Mouse (Mus musculus): ENCODE measurements at regions not wholly inside any gene's neighbourhood (a gene's known extent, or its start where the extent isn't known, plus 50 kb on each side); places are given as distances from the start of the nearest gene placed in this dataset.

GRCm38 (mm10) chr1:52342127-52342526, 109.1 kb upstream of the Gls start:
- Histone ChIP-seq H3K4me1 (replicated peaks; ENCODE audit: control insufficient read depth, insufficient read depth) (no peaks in the 10 kb centered on the region), H3K9ac (ENCODE audit: low read length) (no peak overlapping the region), H3K4me2 (replicated peaks; ENCODE audit: low read depth) (no peak overlapping the region), H3K36me3 (ENCODE audit: control insufficient read depth, insufficient read depth, low read length) (no peaks in the 10 kb centered on the region), H3K9me3 (ENCODE audit: control insufficient read depth, low read length) (no peaks in the 10 kb centered on the region), H3K27ac (replicated peaks) (no peak overlapping the region), H3K27me3 (ENCODE audit: control insufficient read depth, insufficient read depth, low read length) (no peaks in the 10 kb centered on the region), H3K4me3 (ENCODE audit: low read depth, low read length) (no peak overlapping the region)
- ATAC-seq (ENCODE audit: low FRiP score, low TSS enrichment), result no peak
- DNase-seq (ENCODE audit: low spot score), result no peak
- 81% methylated on average over 2 of the region's 2 CpGs for WGBS
- TF ChIP-seq CTCF (IDR thresholded peaks at IDR 0.05; ENCODE audit: low read depth), result no peak
- no peak for TF ChIP-seq EP300 (optimal IDR thresholded peaks at IDR 0.05)

- no peaks in the 10 kb centered on the region for H3K27me3 ChIP-seq (ENCODE audit: control insufficient read depth, insufficient read depth, low read length)
- H3K4me1 ChIP-seq (replicated peaks; ENCODE audit: control insufficient read depth, insufficient read depth), result no peaks in the 10 kb centered on the region
- H3K9ac ChIP-seq (ENCODE audit: low read length), result no peak overlapping the region
- no peak overlapping the region for H3K4me3 ChIP-seq (ENCODE audit: low read depth, low read length)
- H3K9me3 ChIP-seq (ENCODE audit: control insufficient read depth, low read length), result no peaks in the 10 kb centered on the region
- TF ChIP-seq EP300 (optimal IDR thresholded peaks at IDR 0.05), result no peak
- TF ChIP-seq CTCF (IDR thresholded peaks at IDR 0.05; ENCODE audit: low read depth), result no peak
- no peak overlapping the region for H3K27ac ChIP-seq (replicated peaks)
- no peaks in the 10 kb centered on the region for H3K36me3 ChIP-seq (ENCODE audit: control insufficient read depth, insufficient read depth, low read length)
- DNase-seq (ENCODE audit: low spot score), result no peak
- no peak for ATAC-seq (ENCODE audit: low FRiP score, low TSS enrichment)
- WGBS, result 64% methylated on average over 3 of the region's 3 CpGs
- H3K4me2 ChIP-seq (replicated peaks; ENCODE audit: low read depth), result no peak overlapping the region
Observed at GRCm38 (mm10) chr1:52338704-52339103, 105.7 kb upstream of the Gls start.

- no peak for ATAC-seq (ENCODE audit: low FRiP score, low TSS enrichment)
- WGBS, result 77% methylated on average over 6 of the region's 6 CpGs
- Histone ChIP-seq H3K4me2 (replicated peaks; ENCODE audit: low read depth) (no peak overlapping the region), H3K9ac (ENCODE audit: low read length) (no peak overlapping the region), H3K4me3 (ENCODE audit: low read depth, low read length) (no peak overlapping the region), H3K27me3 (ENCODE audit: control insufficient read depth, insufficient read depth, low read length) (no peaks in the 10 kb centered on the region), H3K4me1 (replicated peaks; ENCODE audit: control insufficient read depth, insufficient read depth) (no peaks in the 10 kb centered on the region), H3K9me3 (ENCODE audit: control insufficient read depth, low read length) (no peaks in the 10 kb centered on the region), H3K27ac (replicated peaks) (no peak overlapping the region), H3K36me3 (ENCODE audit: control insufficient read depth, insufficient read depth, low read length) (no peaks in the 10 kb centered on the region)
- no peak for DNase-seq (ENCODE audit: low spot score)
- no peak for TF ChIP-seq EP300 (optimal IDR thresholded peaks at IDR 0.05)
- no peak for TF ChIP-seq CTCF (IDR thresholded peaks at IDR 0.05; ENCODE audit: low read depth)
Observed at GRCm38 (mm10) chr1:52338243-52338642, 105.2 kb upstream of the Gls start.

GRCm38 (mm10) chr1:52336696-52337095, 103.7 kb upstream of the Gls start:
- Histone ChIP-seq H3K9me3 (ENCODE audit: control insufficient read depth, low read length) (no peaks in the 10 kb centered on the region), H3K4me2 (replicated peaks; ENCODE audit: low read depth) (no peak overlapping the region), H3K4me1 (replicated peaks; ENCODE audit: control insufficient read depth, insufficient read depth) (no peaks in the 10 kb centered on the region), H3K9ac (ENCODE audit: low read length) (no peak overlapping the region), H3K36me3 (ENCODE audit: control insufficient read depth, insufficient read depth, low read length) (no peaks in the 10 kb centered on the region), H3K4me3 (ENCODE audit: low read depth, low read length) (no peak overlapping the region), H3K27ac (replicated peaks) (no peak overlapping the region), H3K27me3 (ENCODE audit: control insufficient read depth, insufficient read depth, low read length) (no peaks in the 10 kb centered on the region)
- no peak for TF ChIP-seq EP300 (optimal IDR thresholded peaks at IDR 0.05)
- no peak for TF ChIP-seq CTCF (IDR thresholded peaks at IDR 0.05; ENCODE audit: low read depth)
- 88% methylated on average over 3 of the region's 3 CpGs for WGBS
- ATAC-seq (ENCODE audit: low FRiP score, low TSS enrichment), result no peak
- no peak for DNase-seq (ENCODE audit: low spot score)

- H3K27ac ChIP-seq (replicated peaks), result no peak overlapping the region
- TF ChIP-seq CTCF (IDR thresholded peaks at IDR 0.05; ENCODE audit: low read depth) (no peak), EP300 (optimal IDR thresholded peaks at IDR 0.05) (no peak)
- WGBS, result 63% methylated on average over 12 of the region's 12 CpGs
- no peak overlapping the region for H3K9ac ChIP-seq (ENCODE audit: low read length)
- no peaks in the 10 kb centered on the region for H3K4me1 ChIP-seq (replicated peaks; ENCODE audit: control insufficient read depth, insufficient read depth)
- no peaks in the 10 kb centered on the region for H3K9me3 ChIP-seq (ENCODE audit: control insufficient read depth, low read length)
- H3K4me3 ChIP-seq (ENCODE audit: low read depth, low read length), result no peak overlapping the region
- H3K27me3 ChIP-seq (ENCODE audit: control insufficient read depth, insufficient read depth, low read length), result no peaks in the 10 kb centered on the region
- no peak for ATAC-seq (ENCODE audit: low FRiP score, low TSS enrichment)
- no peak overlapping the region for H3K4me2 ChIP-seq (replicated peaks; ENCODE audit: low read depth)
- DNase-seq (ENCODE audit: low spot score), result no peak
- no peaks in the 10 kb centered on the region for H3K36me3 ChIP-seq (ENCODE audit: control insufficient read depth, insufficient read depth, low read length)
Observed at GRCm38 (mm10) chr1:52332013-52332412, 99.0 kb upstream of the Gls start.

GRCm38 (mm10) chr1:52331442-52331841, 98.4 kb upstream of the Gls start:
- no peak overlapping the region for H3K4me2 ChIP-seq (replicated peaks; ENCODE audit: low read depth)
- H3K27ac ChIP-seq (replicated peaks), result no peak overlapping the region
- DNase-seq (ENCODE audit: low spot score), result peak; percentile 20
- no peaks in the 10 kb centered on the region for H3K36me3 ChIP-seq (ENCODE audit: control insufficient read depth, insufficient read depth, low read length)
- no peak for TF ChIP-seq CTCF (IDR thresholded peaks at IDR 0.05; ENCODE audit: low read depth)
- TF ChIP-seq EP300 (optimal IDR thresholded peaks at IDR 0.05), result no peak
- H3K4me1 ChIP-seq (replicated peaks; ENCODE audit: control insufficient read depth, insufficient read depth), result no peaks in the 10 kb centered on the region
- no peak overlapping the region for H3K4me3 ChIP-seq (ENCODE audit: low read depth, low read length)
- H3K9ac ChIP-seq (ENCODE audit: low read length), result no peak overlapping the region
- no peaks in the 10 kb centered on the region for H3K27me3 ChIP-seq (ENCODE audit: control insufficient read depth, insufficient read depth, low read length)
- 31% methylated on average over 4 of the region's 4 CpGs for WGBS
- peak; percentile 60; the same call in 1 of the 2 replicates for ATAC-seq (ENCODE audit: low FRiP score, low TSS enrichment)
- no peaks in the 10 kb centered on the region for H3K9me3 ChIP-seq (ENCODE audit: control insufficient read depth, low read length)
